Mouse (Mus musculus) liver, postnatal 0 days (tissue): ENCODE data around the gene Fam83e.

Experiments used
- CTCF ChIP-seq: sonication (generic); IDR thresholded peaks from 2 replicates; pipeline ENCODE4 v1.5.1; 2016; ENCODE audit warnings: antibody characterized with exemption, low read depth
- EP300 ChIP-seq: IDR thresholded peaks from 2 replicates; pipeline ENCODE4 v1.6.1; 2016; ENCODE audit warnings: antibody characterized with exemption, low read depth, mild to moderate bottlenecking

GRCm38 (mm10) chr7:45701072-45701471, 19.9 kb upstream of the Fam83e start:
- TF ChIP-seq CTCF (no peak), EP300 (no peak)
